Mouse (Mus musculus): Measurements from ENCODE around the gene Clec9a. TPM values are rescaled to one million over a fixed set of nuclear protein-coding genes. Genes with fewer than 3 reads are reported as not detected.

The Clec9a gene
- polyA plus RNA-seq, 1 experiment from 2014 or later = 0.92 TPM

DNA sequence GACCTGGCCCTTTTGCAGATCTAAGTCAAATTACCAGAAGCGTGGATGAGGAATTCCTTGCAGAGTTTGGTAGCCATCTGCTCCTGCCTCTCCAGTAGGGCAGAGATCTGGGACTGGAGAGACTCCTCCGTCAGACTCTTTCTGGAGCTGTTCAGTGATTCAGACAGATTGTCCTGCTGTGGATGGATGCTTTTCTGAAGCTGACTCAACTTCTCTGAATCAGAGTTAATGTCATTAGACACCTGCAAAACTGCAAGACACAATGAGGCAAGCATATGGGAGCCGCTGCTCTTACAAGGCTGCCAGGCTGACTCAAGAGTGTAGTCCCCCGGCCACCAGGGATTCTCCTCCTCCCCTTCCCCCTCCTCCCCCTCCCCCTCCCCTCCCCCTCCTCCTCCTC lies 28.2 kb upstream of the Clec9a start:
- ATAC-seq = no peak

DNA sequence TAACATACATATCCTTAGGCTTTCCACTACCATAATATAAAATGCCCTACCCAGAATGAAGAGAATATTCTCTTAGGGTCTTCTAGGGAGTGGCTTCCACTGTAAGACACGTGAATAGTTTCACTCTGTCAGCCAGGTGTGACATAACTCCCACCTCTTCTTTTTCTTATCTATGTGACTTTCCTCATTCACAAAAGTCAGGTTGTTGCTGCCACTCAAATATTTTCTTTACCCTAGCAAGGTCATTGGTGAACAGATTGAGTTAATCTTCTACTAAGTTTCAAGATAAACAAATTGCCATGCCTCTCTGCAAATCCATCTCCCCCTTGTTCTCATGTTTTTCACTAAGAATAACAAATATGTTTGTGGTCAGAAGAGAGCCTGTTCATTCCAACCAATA lies 26.9 kb upstream of the Clec9a start:
- Histone ChIP-seq H3K36me3 (replicated peaks; ENCODE audit: insufficient read depth, low read length) (no peaks in the 10 kb centered on the region), H3K4me3 (ENCODE audit: low read depth, low read length) (no peak overlapping the region), H3K27me3 (ENCODE audit: insufficient read depth, low read length) (no peaks in the 10 kb centered on the region), H3K4me1 (ENCODE audit: insufficient read depth) (no peaks in the 10 kb centered on the region), H3K4me2 (ENCODE audit: low read depth, low read length) (no peak overlapping the region), H3K27ac (ENCODE audit: low read depth) (no peak overlapping the region), H3K9me3 (ENCODE audit: low read length) (no peaks in the 10 kb centered on the region), H3K9ac (replicated peaks) (no peak overlapping the region)
- TF ChIP-seq EP300 (IDR thresholded peaks at IDR 0.05; ENCODE audit: low read depth) (no peak), CTCF (IDR thresholded peaks at IDR 0.05; ENCODE audit: low read depth) (no peak)
- 31% methylated on average over 1 of the region's 1 CpGs for WGBS (ENCODE audit: insufficient replicate concordance)
- DNase-seq = no peak
- peak; percentile 57 for ATAC-seq

More for the DNA sequence above, 28.2 kb upstream of the Clec9a start:
- Histone ChIP-seq H3K27ac (ENCODE audit: low read depth) (no peak overlapping the region), H3K9ac (replicated peaks) (no peak overlapping the region), H3K36me3 (replicated peaks; ENCODE audit: insufficient read depth, low read length) (no peaks in the 10 kb centered on the region), H3K9me3 (ENCODE audit: low read length) (no peaks in the 10 kb centered on the region), H3K27me3 (ENCODE audit: insufficient read depth, low read length) (no peaks in the 10 kb centered on the region), H3K4me1 (ENCODE audit: insufficient read depth) (no peaks in the 10 kb centered on the region), H3K4me3 (ENCODE audit: low read depth, low read length) (no peak overlapping the region), H3K4me2 (ENCODE audit: low read depth, low read length) (no peak overlapping the region)
- no peak for DNase-seq
- 75% methylated on average over 4 of the region's 4 CpGs for WGBS (ENCODE audit: insufficient replicate concordance)
- no peak for TF ChIP-seq EP300 (IDR thresholded peaks at IDR 0.05; ENCODE audit: low read depth)
- no peak for TF ChIP-seq CTCF (IDR thresholded peaks at IDR 0.05; ENCODE audit: low read depth)

DNA sequence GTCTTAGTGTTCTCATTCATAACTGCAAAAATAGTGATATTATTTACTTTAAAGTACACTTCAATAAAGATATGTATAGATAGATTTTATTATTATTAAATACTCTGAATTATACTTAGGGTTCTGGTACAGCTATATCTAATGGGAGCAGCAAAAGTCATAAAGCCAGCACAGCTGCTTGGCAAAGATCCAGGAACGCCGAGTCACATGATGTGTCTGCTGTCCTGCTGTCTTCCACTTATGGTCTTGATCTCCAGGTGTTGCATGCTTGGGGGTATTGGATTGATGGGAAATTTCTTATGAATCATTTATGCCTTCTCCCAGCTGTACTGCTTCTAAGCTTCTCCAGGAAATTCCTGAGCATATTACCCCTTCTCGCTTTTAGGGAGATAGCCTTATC lies 25.2 kb upstream of the Clec9a start:
- Histone ChIP-seq H3K27ac (ENCODE audit: low read depth) (no peak overlapping the region), H3K4me3 (ENCODE audit: low read depth, low read length) (no peak overlapping the region), H3K9ac (replicated peaks) (no peak overlapping the region), H3K4me2 (ENCODE audit: low read depth, low read length) (no peak overlapping the region), H3K4me1 (ENCODE audit: insufficient read depth) (no peaks in the 10 kb centered on the region), H3K36me3 (replicated peaks; ENCODE audit: insufficient read depth, low read length) (no peaks in the 10 kb centered on the region), H3K27me3 (ENCODE audit: insufficient read depth, low read length) (no peaks in the 10 kb centered on the region), H3K9me3 (ENCODE audit: low read length) (no peaks in the 10 kb centered on the region)
- TF ChIP-seq EP300 (IDR thresholded peaks at IDR 0.05; ENCODE audit: low read depth) (no peak), CTCF (IDR thresholded peaks at IDR 0.05; ENCODE audit: low read depth) (no peak)
- ATAC-seq (no peak), DNase-seq (no peak)
- WGBS (ENCODE audit: insufficient replicate concordance) = 80% methylated on average over 3 of the region's 3 CpGs

DNA sequence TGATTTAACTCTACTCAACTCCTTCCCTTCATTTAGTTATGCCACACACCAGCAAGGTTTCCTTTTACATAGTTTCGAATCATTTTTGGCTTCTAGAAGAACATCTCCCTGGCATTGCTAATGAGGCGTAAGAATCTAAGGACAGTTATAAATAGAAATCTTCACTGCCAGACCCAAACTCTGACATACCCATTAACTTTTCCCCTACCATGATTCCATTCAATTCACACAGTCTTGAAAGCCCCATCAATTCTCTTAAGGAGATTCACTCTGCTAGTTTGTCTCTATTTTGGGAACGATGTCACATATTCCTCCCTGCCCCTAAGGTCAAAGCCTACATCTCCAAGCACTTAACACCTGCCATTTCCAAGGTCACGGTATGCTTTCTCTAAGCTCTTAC lies 23.7 kb upstream of the Clec9a start:
- H3K4me2 ChIP-seq (ENCODE audit: low read depth, low read length) = no peak overlapping the region
- no peaks in the 10 kb centered on the region for H3K4me1 ChIP-seq (ENCODE audit: insufficient read depth)
- DNase-seq = no peak
- H3K9ac ChIP-seq (replicated peaks) = no peak overlapping the region
- H3K27ac ChIP-seq (ENCODE audit: low read depth) = no peak overlapping the region
- no peak overlapping the region for H3K4me3 ChIP-seq (ENCODE audit: low read depth, low read length)
- no peaks in the 10 kb centered on the region for H3K36me3 ChIP-seq (replicated peaks; ENCODE audit: insufficient read depth, low read length)
- WGBS (ENCODE audit: insufficient replicate concordance) = 77% methylated on average over 4 of the region's 4 CpGs
- no peaks in the 10 kb centered on the region for H3K27me3 ChIP-seq (ENCODE audit: insufficient read depth, low read length)
- no peak for TF ChIP-seq CTCF (IDR thresholded peaks at IDR 0.05; ENCODE audit: low read depth)
- TF ChIP-seq EP300 (IDR thresholded peaks at IDR 0.05; ENCODE audit: low read depth) = no peak
- no peak for ATAC-seq
- no peaks in the 10 kb centered on the region for H3K9me3 ChIP-seq (ENCODE audit: low read length)

DNA sequence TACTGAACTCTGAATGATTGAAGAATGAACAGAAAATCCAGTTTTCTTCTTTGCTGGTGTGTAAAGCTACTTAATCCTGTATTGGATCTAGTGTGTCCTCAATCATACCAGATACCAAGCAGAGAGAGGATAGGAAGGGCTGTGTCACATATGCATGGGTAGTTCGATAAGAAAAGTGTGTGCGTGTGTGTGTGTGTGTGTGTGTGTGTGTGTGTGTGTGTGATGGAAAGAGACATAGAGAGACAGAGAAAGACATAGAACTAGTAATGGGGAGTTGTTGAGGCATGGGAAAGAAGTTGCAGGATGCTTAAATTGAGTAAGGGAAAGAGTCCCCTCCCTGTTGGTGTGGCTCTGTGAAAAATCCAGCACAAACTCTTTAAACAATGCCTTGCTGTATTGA lies 22.9 kb upstream of the Clec9a start, which contains the start of gene Clec12b:
TSS of gene Clec12b (minus strand) at position 101 of the 400 bp plus-strand sequence.
- DNase-seq = no peak
- Histone ChIP-seq H3K27ac (ENCODE audit: low read depth) (no peak within 1 kb of the TSS), H3K4me1 (ENCODE audit: insufficient read depth) (no peaks in the 10 kb centered on the region), H3K4me2 (ENCODE audit: low read depth, low read length) (no peak within 1 kb of the TSS), H3K9ac (replicated peaks) (no peak within 1 kb of the TSS), H3K27me3 (ENCODE audit: insufficient read depth, low read length) (no peaks in the 10 kb centered on the region), H3K9me3 (ENCODE audit: low read length) (no peaks in the 10 kb centered on the region), H3K36me3 (replicated peaks; ENCODE audit: insufficient read depth, low read length) (no peaks in the 10 kb centered on the region), H3K4me3 (ENCODE audit: low read depth, low read length) (no peak within 1 kb of the TSS)
- 77% methylated on average over 2 of the region's 2 CpGs for WGBS (ENCODE audit: insufficient replicate concordance)
- TF ChIP-seq CTCF (IDR thresholded peaks at IDR 0.05; ENCODE audit: low read depth) (no peak), EP300 (IDR thresholded peaks at IDR 0.05; ENCODE audit: low read depth) (no peak)
- ATAC-seq = no peak

DNA sequence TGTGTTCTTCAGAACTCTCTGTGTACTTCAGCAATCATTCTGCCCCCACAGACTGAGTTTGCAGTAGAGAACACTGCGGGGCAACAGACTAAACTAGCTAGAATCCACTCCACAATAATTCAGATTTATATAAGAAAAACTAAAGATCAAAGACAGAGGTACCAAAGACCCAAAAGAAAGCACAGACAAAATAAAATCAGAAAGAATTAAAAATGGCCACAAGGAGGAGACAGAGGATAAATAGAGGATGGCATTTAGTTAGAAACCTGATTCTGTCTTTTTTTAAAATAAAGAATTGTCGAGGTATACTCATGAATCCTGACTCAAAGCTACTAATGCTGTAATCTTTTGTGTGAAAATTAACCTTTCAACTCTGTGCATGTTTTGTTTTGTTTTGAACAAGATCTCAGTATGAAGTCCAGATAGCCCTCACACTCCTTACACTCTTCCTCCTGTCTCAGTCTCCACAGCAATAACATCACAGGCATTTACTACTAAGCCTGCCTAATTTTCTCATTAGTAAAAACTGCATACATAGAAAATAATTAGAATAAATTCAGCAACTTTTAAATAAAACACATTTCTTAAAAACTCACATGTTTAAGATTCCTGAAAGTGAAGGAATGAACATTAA lies 15.5 kb upstream of the Clec9a start:
- Histone ChIP-seq H3K4me2 (ENCODE audit: low read depth, low read length) (no peak overlapping the region), H3K4me1 (ENCODE audit: insufficient read depth) (no peaks in the 10 kb centered on the region), H3K36me3 (replicated peaks; ENCODE audit: insufficient read depth, low read length) (no peaks in the 10 kb centered on the region), H3K27me3 (ENCODE audit: insufficient read depth, low read length) (no peaks in the 10 kb centered on the region), H3K9me3 (ENCODE audit: low read length) (no peaks in the 10 kb centered on the region), H3K27ac (ENCODE audit: low read depth) (no peak overlapping the region), H3K4me3 (ENCODE audit: low read depth, low read length) (no peak overlapping the region), H3K9ac (replicated peaks) (no peak overlapping the region)
- no peak for DNase-seq
- WGBS (ENCODE audit: insufficient replicate concordance) = 17% methylated on average over 2 of the region's 2 CpGs
- no peak for TF ChIP-seq EP300 (IDR thresholded peaks at IDR 0.05; ENCODE audit: low read depth)
- TF ChIP-seq CTCF (IDR thresholded peaks at IDR 0.05; ENCODE audit: low read depth) = peak; percentile 66
- no peak for ATAC-seq

All from liver, postnatal 0 days (tissue).